Mouse (Mus musculus) lung, adult 2 months (tissue): ENCODE results near the gene Stat1. TPM values are rescaled to one million over a fixed set of nuclear protein-coding genes. Genes with fewer than 3 reads are reported as not detected.

ENCODE experiments used
- DNase-seq: peaks from one replicate; pipeline ENCODE4 v3.0.0; 2022
- H3K4me1 ChIP-seq: fragments of 200-500 bp; 2 replicates; pipeline ENCODE4 v1.6.1; 2011; ENCODE audit warnings: low read length; ENCODE audit not compliant: control insufficient read depth, insufficient read depth
- H3K4me3 ChIP-seq: fragments of 200-500 bp; replicated peaks from 2 replicates; pipeline ENCODE3; 2011; ENCODE audit warnings: low read depth, mild to moderate bottlenecking, control low read depth, low read length; ENCODE audit errors: extremely low read depth
- CTCF ChIP-seq: fragments of 200-500 bp; IDR thresholded peaks from 2 replicates; pipeline ENCODE4 v1.5.1; 2011; ENCODE audit warnings: mild to moderate bottlenecking, low read length, control low read depth; ENCODE audit not compliant: insufficient read depth
- POLR2A ChIP-seq: fragments of 200-500 bp; IDR thresholded peaks from 2 replicates; pipeline ENCODE4 v1.6.1; 2011; ENCODE audit warnings: low read depth, mild to moderate bottlenecking, control low read depth, low read length, borderline replicate concordance; ENCODE audit errors: extremely low read depth
- WGBS: fragments of 180-500 bp; shearing (Covaris S2); methylation state at CpG from one replicate; pipeline ENCODE4 v1.1.7; 2018; 5-methylcytosine and 5-hydroxymethylcytosine counted together
- polyA plus RNA-seq: library from polyadenylated mRNA; depleted of rRNA; stranded (reverse); fragments of >200 nt; gene quantifications from 2 replicates; pipeline ENCODE4 v1.2.3, GENCODE M21; 2012

Gene Stat1
- polyA plus RNA-seq, 1 experiment: 62.6 TPM

DNA sequence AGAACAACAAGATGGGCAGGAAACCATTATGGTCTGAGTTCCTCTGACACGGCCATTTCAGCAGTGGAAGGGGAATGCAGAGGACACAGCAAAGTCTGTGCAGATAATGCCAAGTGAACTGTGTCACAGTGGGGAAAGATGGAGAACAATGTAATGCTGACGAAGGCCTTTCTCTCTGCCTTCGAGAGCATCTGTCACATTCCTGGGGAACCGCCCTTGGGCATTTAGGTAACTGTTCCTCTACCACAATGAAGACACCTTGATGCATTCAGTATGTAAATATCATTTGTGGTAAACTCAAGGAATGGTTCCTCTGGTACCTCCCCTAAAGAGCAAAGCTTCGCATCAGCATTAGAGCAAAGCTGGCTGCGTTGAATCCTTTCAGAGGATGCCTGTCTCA, 8.1 kb downstream of the Stat1 start:
- 95% methylated on average over 6 of the region's 6 CpGs for WGBS
- no peak for DNase-seq
- no peak for TF ChIP-seq POLR2A
- TF ChIP-seq CTCF: no peak

DNA sequence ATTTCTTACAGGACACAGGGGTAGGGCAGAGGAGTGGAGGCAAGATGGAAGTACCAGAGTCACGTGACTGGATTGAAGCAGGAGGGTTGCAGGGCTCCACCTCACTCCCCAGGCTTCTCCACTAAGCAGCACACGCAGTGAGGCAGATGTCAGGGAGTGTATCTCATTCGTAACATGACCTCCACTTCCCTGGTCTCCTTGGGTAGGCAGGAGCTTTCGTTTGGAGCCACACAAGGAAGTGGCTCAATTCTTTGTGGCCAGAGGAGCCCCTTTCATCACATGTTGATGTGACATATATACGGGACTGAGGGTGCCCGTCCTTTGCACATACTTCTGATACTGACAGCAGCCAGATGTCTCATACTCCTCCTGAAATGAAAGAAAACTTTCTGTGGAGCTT, 10.6 kb downstream of the Stat1 start:
- no peak for DNase-seq
- TF ChIP-seq POLR2A (no peak), CTCF (no peak)
- Histone ChIP-seq H3K4me3 (no peak overlapping the region), H3K4me1 (no peaks in the 10 kb centered on the region)
- WGBS: 58% methylated on average over 6 of the region's 6 CpGs

More for the DNA sequence above, 8.1 kb downstream of the Stat1 start:
- H3K4me3 ChIP-seq: no peak overlapping the region
- no peaks in the 10 kb centered on the region for H3K4me1 ChIP-seq

- H3K4me1 ChIP-seq: no peaks in the 10 kb centered on the region
- no peak for DNase-seq
- no peak for TF ChIP-seq CTCF
- no peak for TF ChIP-seq POLR2A
- H3K4me3 ChIP-seq: no peak overlapping the region
- WGBS: 82% methylated on average over 11 of the region's 11 CpGs
Measured at GRCm38 (mm10) chr1:52131787-52132377, 12.6 kb downstream of the Stat1 start.

DNA sequence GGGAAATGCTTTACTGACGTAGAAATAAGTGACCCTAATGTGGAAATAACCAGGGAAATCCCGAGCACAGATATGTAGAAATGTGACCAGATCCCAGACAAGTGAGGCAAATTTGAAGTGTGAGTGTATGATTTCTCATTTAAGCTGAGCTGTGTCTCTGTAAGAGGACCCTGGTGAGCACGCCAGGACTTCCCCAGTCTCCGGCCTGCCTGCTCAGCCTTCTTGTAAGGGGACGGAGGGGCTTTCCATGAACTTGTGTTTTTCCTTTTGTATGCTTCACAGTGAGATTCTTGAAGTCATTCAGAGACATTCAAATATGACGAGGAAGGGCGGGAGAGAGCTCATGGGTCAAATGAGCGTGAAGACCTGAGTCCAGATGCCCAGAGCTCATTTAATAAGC, 14.0 kb downstream of the Stat1 start:
- no peak overlapping the region for H3K4me3 ChIP-seq
- no peaks in the 10 kb centered on the region for H3K4me1 ChIP-seq
- no peak for TF ChIP-seq POLR2A
- no peak for TF ChIP-seq CTCF
- WGBS: 91% methylated on average over 8 of the region's 8 CpGs
- no peak for DNase-seq

- no peak for DNase-seq
- Histone ChIP-seq H3K4me3 (no peak overlapping the region), H3K4me1 (no peaks in the 10 kb centered on the region)
- whole genome bisulfite sequencing: 85% methylated on average over 16 of the region's 16 CpGs
- no peak for TF ChIP-seq POLR2A
- no peak for TF ChIP-seq CTCF
Measured at GRCm38 (mm10) chr1:52137292-52137691, 18.1 kb downstream of the Stat1 start.

GRCm38 (mm10) chr1:52140534-52140933, 21.3 kb downstream of the Stat1 start:
- TF ChIP-seq CTCF (no peak), POLR2A (no peak)
- no peaks in the 10 kb centered on the region for H3K4me1 ChIP-seq
- WGBS: 80% methylated on average over 9 of the region's 9 CpGs
- DNase-seq: no peak
- no peak overlapping the region for H3K4me3 ChIP-seq

- no peaks in the 10 kb centered on the region for H3K4me1 ChIP-seq
- no peak overlapping the region for H3K4me3 ChIP-seq
- 46% methylated on average over 3 of the region's 3 CpGs for WGBS
- TF ChIP-seq CTCF (no peak), POLR2A (no peak)
- no peak for DNase-seq
Measured at GRCm38 (mm10) chr1:52141482-52141881, 22.2 kb downstream of the Stat1 start.

- no peak overlapping the region for H3K4me3 ChIP-seq
- no peak for DNase-seq
- WGBS: 75% methylated on average over 4 of the region's 4 CpGs
- H3K4me1 ChIP-seq: no peaks in the 10 kb centered on the region
- TF ChIP-seq POLR2A (no peak), CTCF (no peak)
Measured at GRCm38 (mm10) chr1:52142117-52142516, 22.9 kb downstream of the Stat1 start.

DNA sequence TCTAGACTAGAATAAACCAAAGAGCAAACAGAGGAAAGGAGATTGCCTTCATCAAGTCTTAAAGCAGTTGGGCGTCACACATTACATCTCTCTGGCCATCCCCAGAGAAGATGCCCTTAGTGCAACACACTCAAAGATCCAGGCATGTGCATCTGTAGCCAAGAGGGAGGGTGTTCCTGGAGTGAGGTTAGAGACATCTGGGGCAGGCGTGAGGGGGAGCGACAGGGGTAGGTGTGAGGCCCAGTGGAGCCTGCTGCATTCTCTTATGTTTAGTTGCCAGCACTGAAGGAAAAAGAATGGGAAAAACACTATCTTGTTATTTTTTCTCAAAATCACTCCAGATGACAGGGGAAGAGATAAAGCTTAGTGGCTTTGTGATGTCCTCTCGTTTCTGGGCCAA, 24.0 kb downstream of the Stat1 start:
- DNase-seq: no peak
- WGBS: 83% methylated on average over 4 of the region's 4 CpGs
- Histone ChIP-seq H3K4me1 (no peaks in the 10 kb centered on the region), H3K4me3 (no peak overlapping the region)
- TF ChIP-seq POLR2A: no peak
- TF ChIP-seq CTCF: no peak

GRCm38 (mm10) chr1:52143596-52144156, 24.4 kb downstream of the Stat1 start:
- 87% methylated on average over 7 of the region's 7 CpGs for WGBS
- no peak overlapping the region for H3K4me3 ChIP-seq
- DNase-seq: no peak
- H3K4me1 ChIP-seq: no peaks in the 10 kb centered on the region
- TF ChIP-seq POLR2A: no peak
- no peak for TF ChIP-seq CTCF

DNA sequence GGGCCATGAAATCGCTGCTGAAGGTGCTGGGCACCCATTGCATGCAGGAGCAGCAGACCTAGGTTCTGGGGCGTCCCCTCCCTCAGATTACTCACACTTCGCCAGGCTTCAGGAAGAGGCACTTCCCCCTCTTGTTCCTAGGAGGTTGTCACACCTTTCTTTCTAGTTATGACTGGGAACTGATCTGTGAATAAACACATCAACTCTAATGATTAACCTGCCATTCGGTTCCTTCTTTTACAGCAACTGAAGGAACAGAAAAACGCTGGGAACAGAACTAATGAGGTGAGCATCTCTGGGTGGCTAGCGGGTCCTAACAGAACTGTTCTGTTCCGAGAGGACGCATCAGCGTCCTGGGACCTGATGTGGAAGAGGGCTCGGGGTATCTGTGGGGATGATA, 25.7 kb downstream of the Stat1 start:
- Histone ChIP-seq H3K4me1 (no peaks in the 10 kb centered on the region), H3K4me3 (no peak overlapping the region)
- TF ChIP-seq CTCF (no peak), POLR2A (no peak)
- no peak for DNase-seq
- WGBS: 76% methylated on average over 10 of the region's 10 CpGs
